Mouse (Mus musculus): ENCODE measurements around the gene Gm1673.
A peak's percentile ranks its signal among the peaks of the same experiment; 100 is the strongest.
"Not testable (repeated sequence)": the region's sequence is repeated elsewhere in the genome, so short reads cannot be mapped to it uniquely, and the experiment has no call there.

The Gm1673 gene

GRCm38 (mm10) chr5:33983309-33984121 lies at the start of gene Gm1673:
TSS of gene Gm1673 (plus strand) at chr5:33983433.
- peak; percentile 91 for DNase-seq (ENCODE audit: low spot score in 2 of 2)

GRCm38 (mm10) chr5:33934081-33934480 lies 49.2 kb upstream of the Gm1673 start:
- no peak for DNase-seq (ENCODE audit: low spot score in 2 of 2)

GRCm38 (mm10) chr5:33934877-33935276 lies 48.4 kb upstream of the Gm1673 start:
- DNase-seq (ENCODE audit: low spot score in 2 of 2), result no peak

GRCm38 (mm10) chr5:33935700-33936111 lies 47.5 kb upstream of the Gm1673 start:
- DNase-seq (ENCODE audit: low spot score in 2 of 2), result no peak

GRCm38 (mm10) chr5:33936120-33936707 lies 47.0 kb upstream of the Gm1673 start, which contains the start of gene Nelfa:
TSS of gene Nelfa (minus strand) at chr5:33936413.
- peak; percentile 99 to 100 for DNase-seq (ENCODE audit: low spot score in 2 of 2)

- no peak for DNase-seq (ENCODE audit: low spot score in 2 of 2)
Observed at GRCm38 (mm10) chr5:33937230-33937629, 46.0 kb upstream of the Gm1673 start.

- no peak for DNase-seq (ENCODE audit: low spot score in 2 of 2)
Observed at GRCm38 (mm10) chr5:33938448-33938847, 44.8 kb upstream of the Gm1673 start.

- DNase-seq (ENCODE audit: low spot score in 2 of 2), result not testable (repeated sequence)
Observed at GRCm38 (mm10) chr5:33947035-33947434, 36.2 kb upstream of the Gm1673 start.

- DNase-seq (ENCODE audit: low spot score in 2 of 2), result no peak
Observed at GRCm38 (mm10) chr5:33948314-33948713, 34.9 kb upstream of the Gm1673 start.

- peak in 1 of 2 experiments; percentile 15 for DNase-seq (ENCODE audit: low spot score in 2 of 2)
Observed at GRCm38 (mm10) chr5:33953471-33954185, 29.6 kb upstream of the Gm1673 start.

GRCm38 (mm10) chr5:33954354-33954753 lies 28.9 kb upstream of the Gm1673 start:
- peak; percentile 87 to 88 for DNase-seq (ENCODE audit: low spot score in 2 of 2)

- no peak for DNase-seq (ENCODE audit: low spot score in 2 of 2)
Observed at GRCm38 (mm10) chr5:33955868-33956267, 27.4 kb upstream of the Gm1673 start.

GRCm38 (mm10) chr5:33959382-33959781 lies 23.9 kb upstream of the Gm1673 start:
- no peak for DNase-seq (ENCODE audit: low spot score in 2 of 2)

- no peak for DNase-seq (ENCODE audit: low spot score in 2 of 2)
Observed at GRCm38 (mm10) chr5:33974736-33975135, 8.5 kb upstream of the Gm1673 start.

GRCm38 (mm10) chr5:33976267-33976666 lies 7.0 kb upstream of the Gm1673 start:
- no peak for DNase-seq (ENCODE audit: low spot score in 2 of 2)

- DNase-seq (ENCODE audit: low spot score in 2 of 2), result peak in 1 of 2 experiments; percentile 58
Observed at GRCm38 (mm10) chr5:33982731-33983259, 438 bp upstream of the Gm1673 start.

GRCm38 (mm10) chr5:33994671-33995625 lies 11.7 kb downstream of the Gm1673 start:
- peak; percentile 61 to 74 for DNase-seq (ENCODE audit: low spot score in 2 of 2)

GRCm38 (mm10) chr5:33995843-33996693 lies 12.8 kb downstream of the Gm1673 start, which contains the start of gene Nat8l:
TSS of gene Nat8l (plus strand) at chr5:33995984.
- peak; percentile 89 to 92 for DNase-seq (ENCODE audit: low spot score in 2 of 2)

- DNase-seq (ENCODE audit: low spot score in 2 of 2), result no peak
Observed at GRCm38 (mm10) chr5:33996694-33997045, 13.4 kb downstream of the Gm1673 start.

Measured in right cerebral cortex, adult 2 months (tissue).